Mouse (Mus musculus) forebrain, embryonic 12.5 days (tissue): ENCODE data around the gene Hmgxb4. TPM values are rescaled to one million over a fixed set of nuclear protein-coding genes. Genes with fewer than 3 reads are reported as not detected.

Source experiments
- ATAC-seq: fragments of 200-750 bp; cut with Nextera tagmentation; 2 replicates; pipeline ENCODE4 v1.8.0; 2017; ENCODE audit warnings: moderate TSS enrichment; ENCODE audit not compliant: low FRiP score
- H3K27ac ChIP-seq: fragments of 300-500 bp; sonication (generic); 2 replicates; pipeline ENCODE4 v1.5.1; 2016; ENCODE audit warnings: mild to moderate bottlenecking
- H3K27me3 ChIP-seq: fragments of 300-500 bp; sonication (generic); 2 replicates; pipeline ENCODE4 v1.6.1; 2016; ENCODE audit warnings: mild to moderate bottlenecking
- H3K36me3 ChIP-seq: fragments of 300-500 bp; sonication (generic); replicated peaks from 2 replicates; pipeline ENCODE4 v1.6.1; 2016; ENCODE audit warnings: mild to moderate bottlenecking
- H3K4me1 ChIP-seq: fragments of 300-500 bp; sonication (generic); 2 replicates; pipeline ENCODE4 v1.6.1; 2016
- H3K4me2 ChIP-seq: fragments of 300-500 bp; sonication (generic); 2 replicates; pipeline ENCODE4 v1.6.1; 2016; ENCODE audit warnings: mild to moderate bottlenecking, moderate library complexity
- H3K4me3 ChIP-seq: fragments of 300-500 bp; sonication (generic); replicated peaks from 2 replicates; pipeline ENCODE4 v1.5.1; 2016; ENCODE audit warnings: mild to moderate bottlenecking
- H3K9ac ChIP-seq: fragments of 300-500 bp; sonication (generic); 2 replicates; pipeline ENCODE4 v1.6.1; 2016; ENCODE audit warnings: mild to moderate bottlenecking
- H3K9me3 ChIP-seq: fragments of 300-500 bp; sonication (generic); 2 replicates; pipeline ENCODE4 v1.6.1; 2016
- WGBS: fragments of 180-500 bp; shearing (Covaris S2); methylation state at CpG from one replicate; pipeline ENCODE4 v1.1.7; 2016; 5-methylcytosine and 5-hydroxymethylcytosine counted together
- polyA plus RNA-seq: library from polyadenylated mRNA; unstranded; fragments of >200 nt; fragmentation: Nextera tagmentation; extraction: Ambion mirVana; gene quantifications from 2 replicates; pipeline ENCODE4 v1.2.1, GENCODE M21; 2016

The Hmgxb4 gene
- polyA plus RNA-seq, 1 experiment from 2014 or later = 48.1 TPM

GRCm38 (mm10) chr8:75053342-75053741, 60.2 kb downstream of the Hmgxb4 start:
- Histone ChIP-seq H3K9me3 (no peaks in the 10 kb centered on the region), H3K36me3 (no peaks in the 10 kb centered on the region; the same call in 1 of the 2 replicates), H3K4me3 (no peak overlapping the region), H3K27me3 (no peaks in the 10 kb centered on the region), H3K4me2 (no peak overlapping the region), H3K27ac (no peak overlapping the region), H3K4me1 (no peaks in the 10 kb centered on the region; the same call in 1 of the 2 replicates), H3K9ac (no peak overlapping the region)
- 90% methylated on average over 4 of the region's 4 CpGs for WGBS
- no peak for ATAC-seq

- H3K9ac ChIP-seq = no peak overlapping the region
- H3K36me3 ChIP-seq = no peaks in the 10 kb centered on the region
- no peaks in the 10 kb centered on the region for H3K9me3 ChIP-seq
- H3K27ac ChIP-seq = no peak overlapping the region
- H3K27me3 ChIP-seq = no peaks in the 10 kb centered on the region
- no peak for ATAC-seq
- 91% methylated on average over 2 of the region's 2 CpGs for WGBS
- no peak overlapping the region for H3K4me2 ChIP-seq
- H3K4me1 ChIP-seq = no peaks in the 10 kb centered on the region; the same call in 1 of the 2 replicates
- no peak overlapping the region for H3K4me3 ChIP-seq
Measured at GRCm38 (mm10) chr8:75055673-75056072, 62.5 kb downstream of the Hmgxb4 start.

GRCm38 (mm10) chr8:75060022-75060421, 66.9 kb downstream of the Hmgxb4 start:
- Histone ChIP-seq H3K27me3 (no peaks in the 10 kb centered on the region), H3K9ac (no peak overlapping the region), H3K4me1 (no peaks in the 10 kb centered on the region), H3K27ac (no peak overlapping the region), H3K9me3 (no peaks in the 10 kb centered on the region), H3K4me2 (no peak overlapping the region), H3K36me3 (peaks cover 3% of the 10 kb centered on the region; the same call in 1 of the 2 replicates), H3K4me3 (no peak overlapping the region)
- WGBS = 82% methylated on average over 6 of the region's 6 CpGs
- ATAC-seq = no peak

- Histone ChIP-seq H3K4me2 (no peak overlapping the region), H3K9ac (no peak overlapping the region), H3K36me3 (peaks cover 9% of the 10 kb centered on the region; the same call in 1 of the 2 replicates), H3K4me3 (no peak overlapping the region), H3K9me3 (no peaks in the 10 kb centered on the region), H3K27me3 (no peaks in the 10 kb centered on the region), H3K4me1 (no peaks in the 10 kb centered on the region), H3K27ac (no peak overlapping the region)
- WGBS = 76% methylated on average over 2 of the region's 2 CpGs
- ATAC-seq = no peak
Measured at GRCm38 (mm10) chr8:75060815-75061214, 67.7 kb downstream of the Hmgxb4 start.

- no peak overlapping the region for H3K4me3 ChIP-seq
- H3K36me3 ChIP-seq = peaks cover 9% of the 10 kb centered on the region; the same call in 1 of the 2 replicates
- no peak for ATAC-seq
- H3K4me1 ChIP-seq = no peaks in the 10 kb centered on the region
- WGBS = 91% methylated on average over 3 of the region's 3 CpGs
- H3K9me3 ChIP-seq = no peaks in the 10 kb centered on the region
- no peak overlapping the region for H3K27ac ChIP-seq
- no peak overlapping the region for H3K9ac ChIP-seq
- no peak overlapping the region for H3K4me2 ChIP-seq
- H3K27me3 ChIP-seq = no peaks in the 10 kb centered on the region
Measured at GRCm38 (mm10) chr8:75063290-75063689, 70.1 kb downstream of the Hmgxb4 start.

GRCm38 (mm10) chr8:75064790-75065189, 71.6 kb downstream of the Hmgxb4 start:
- Histone ChIP-seq H3K27me3 (no peaks in the 10 kb centered on the region), H3K9me3 (no peaks in the 10 kb centered on the region), H3K4me3 (no peak overlapping the region), H3K36me3 (peaks cover 9% of the 10 kb centered on the region; the same call in 1 of the 2 replicates), H3K4me1 (no peaks in the 10 kb centered on the region), H3K27ac (no peak overlapping the region), H3K9ac (no peak overlapping the region), H3K4me2 (no peak overlapping the region)
- ATAC-seq = no peak
- WGBS = 92% methylated on average over 3 of the region's 3 CpGs

GRCm38 (mm10) chr8:75067287-75067686, 74.1 kb downstream of the Hmgxb4 start:
- Histone ChIP-seq H3K4me2 (no peak overlapping the region), H3K9me3 (no peaks in the 10 kb centered on the region), H3K4me1 (no peaks in the 10 kb centered on the region), H3K27ac (no peak overlapping the region), H3K4me3 (no peak overlapping the region), H3K36me3 (peaks cover 9% of the 10 kb centered on the region; the same call in 1 of the 2 replicates), H3K27me3 (no peaks in the 10 kb centered on the region), H3K9ac (no peak overlapping the region)
- no peak for ATAC-seq
- WGBS = 83% methylated on average over 6 of the region's 6 CpGs

- H3K4me3 ChIP-seq = no peak overlapping the region
- no peak overlapping the region for H3K9ac ChIP-seq
- H3K4me1 ChIP-seq = no peaks in the 10 kb centered on the region
- H3K9me3 ChIP-seq = no peaks in the 10 kb centered on the region
- no peak for ATAC-seq
- H3K36me3 ChIP-seq = peaks cover 2% of the 10 kb centered on the region; the same call in 1 of the 2 replicates
- H3K27me3 ChIP-seq = no peaks in the 10 kb centered on the region
- no peak overlapping the region for H3K4me2 ChIP-seq
- H3K27ac ChIP-seq = no peak overlapping the region
- WGBS = 100% methylated on average over 1 of the region's 1 CpGs
Measured at GRCm38 (mm10) chr8:75070297-75070696, 77.1 kb downstream of the Hmgxb4 start.

- Histone ChIP-seq H3K4me1 (no peaks in the 10 kb centered on the region), H3K27me3 (no peaks in the 10 kb centered on the region), H3K27ac (no peak overlapping the region), H3K9ac (no peak overlapping the region), H3K4me2 (no peak overlapping the region), H3K36me3 (no peaks in the 10 kb centered on the region), H3K4me3 (no peak overlapping the region), H3K9me3 (no peaks in the 10 kb centered on the region)
- WGBS = 23% methylated on average over 4 of the region's 4 CpGs
- peak; percentile 82 for ATAC-seq
Measured at GRCm38 (mm10) chr8:75071627-75072346, 78.6 kb downstream of the Hmgxb4 start.

- ATAC-seq = no peak
- H3K4me3 ChIP-seq = no peak overlapping the region
- no peak overlapping the region for H3K27ac ChIP-seq
- WGBS = 91% methylated on average over 1 of the region's 1 CpGs
- no peaks in the 10 kb centered on the region for H3K4me1 ChIP-seq
- H3K27me3 ChIP-seq = no peaks in the 10 kb centered on the region
- no peak overlapping the region for H3K9ac ChIP-seq
- no peaks in the 10 kb centered on the region for H3K9me3 ChIP-seq
- no peaks in the 10 kb centered on the region for H3K36me3 ChIP-seq
- H3K4me2 ChIP-seq = no peak overlapping the region
Measured at GRCm38 (mm10) chr8:75074876-75075275, 81.7 kb downstream of the Hmgxb4 start.

- Histone ChIP-seq H3K4me3 (no peak overlapping the region), H3K9me3 (no peaks in the 10 kb centered on the region), H3K36me3 (no peaks in the 10 kb centered on the region), H3K27me3 (no peaks in the 10 kb centered on the region), H3K4me2 (no peak overlapping the region), H3K27ac (no peak overlapping the region), H3K9ac (no peak overlapping the region), H3K4me1 (0 out of 2 replicates have a peak, but pooled peaks cover under 1% of the 10 kb centered on the region)
- no peak for ATAC-seq
- 86% methylated on average over 1 of the region's 1 CpGs for WGBS
Measured at GRCm38 (mm10) chr8:75078215-75078614, 85.1 kb downstream of the Hmgxb4 start.

GRCm38 (mm10) chr8:75078851-75079250, 85.7 kb downstream of the Hmgxb4 start:
- WGBS = 91% methylated on average over 9 of the region's 9 CpGs
- no peak overlapping the region for H3K27ac ChIP-seq
- H3K4me3 ChIP-seq = no peak overlapping the region
- no peak for ATAC-seq
- H3K27me3 ChIP-seq = no peaks in the 10 kb centered on the region
- H3K9ac ChIP-seq = no peak overlapping the region
- H3K4me2 ChIP-seq = no peak overlapping the region
- H3K4me1 ChIP-seq = peaks cover 6% of the 10 kb centered on the region; the same call in 1 of the 2 replicates
- no peaks in the 10 kb centered on the region for H3K36me3 ChIP-seq
- no peaks in the 10 kb centered on the region for H3K9me3 ChIP-seq
